Mouse (Mus musculus): ENCODE results near the gene Dglucy.
A peak's percentile ranks its signal among the peaks of the same experiment; 100 is the strongest.

Dglucy gene

DNA sequence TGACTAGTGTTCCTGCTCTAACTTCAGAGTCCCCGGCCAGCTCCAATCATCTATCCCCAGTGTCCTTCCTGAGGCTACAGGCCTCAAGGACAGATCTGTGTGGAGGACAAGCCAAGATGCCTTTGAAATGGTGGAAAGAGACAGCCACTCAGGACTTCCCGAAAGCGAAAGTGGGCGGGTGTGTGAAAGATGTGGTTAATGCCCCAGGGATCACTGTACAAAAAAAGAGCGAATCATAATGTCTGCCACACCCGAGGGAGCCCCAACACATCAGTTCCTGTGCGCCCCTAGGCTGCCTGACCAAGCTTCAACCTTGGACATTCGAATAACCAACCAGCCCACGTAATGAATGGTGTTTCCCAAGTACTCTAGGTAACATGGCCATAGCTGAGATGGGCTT, 149.4 kb downstream of the Dglucy start:
- no peak for DNase-seq (ENCODE audit: low spot score in 2 of 2)

DNA sequence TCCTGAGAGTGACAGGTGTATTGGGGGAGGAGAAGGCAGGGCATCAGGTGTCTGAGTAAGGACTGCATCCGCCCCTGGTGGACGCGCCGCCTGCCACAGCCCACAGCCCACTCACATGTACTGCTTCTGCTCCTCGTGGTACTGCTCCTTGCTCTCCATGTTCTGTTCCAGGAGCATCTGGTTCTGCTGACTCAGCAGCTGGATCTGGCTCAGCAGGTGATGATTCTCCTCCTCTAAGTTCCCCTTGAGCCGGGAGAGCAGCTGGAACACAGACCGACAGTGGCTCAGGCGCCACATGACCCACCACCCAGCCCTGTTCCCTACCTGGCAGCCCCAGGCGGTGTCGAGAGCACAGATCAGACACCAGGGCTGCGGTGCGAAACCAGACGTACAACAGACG, 152.8 kb downstream of the Dglucy start:
- DNase-seq (ENCODE audit: low spot score in 2 of 2), result no peak

DNA sequence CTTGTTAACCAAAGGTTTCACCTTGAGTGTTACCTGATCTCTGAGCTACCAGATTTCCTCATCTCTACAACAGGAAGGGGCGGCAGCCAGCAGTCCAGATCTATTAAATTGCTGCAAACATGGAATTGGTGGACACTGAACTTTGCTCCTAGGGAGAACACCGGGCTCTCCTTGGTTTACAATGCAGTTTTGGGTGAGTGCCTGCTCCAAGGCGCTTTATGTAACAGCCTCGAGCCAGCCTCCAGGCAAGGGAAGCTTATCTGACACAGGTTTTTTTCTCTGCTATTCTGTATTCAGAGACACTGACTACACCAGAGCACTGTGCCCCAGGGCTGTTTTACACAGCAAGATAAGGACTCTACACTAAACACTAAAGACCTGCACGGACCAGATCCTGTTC, 155.9 kb downstream of the Dglucy start:
- no peak for DNase-seq (ENCODE audit: low spot score in 2 of 2)

DNA sequence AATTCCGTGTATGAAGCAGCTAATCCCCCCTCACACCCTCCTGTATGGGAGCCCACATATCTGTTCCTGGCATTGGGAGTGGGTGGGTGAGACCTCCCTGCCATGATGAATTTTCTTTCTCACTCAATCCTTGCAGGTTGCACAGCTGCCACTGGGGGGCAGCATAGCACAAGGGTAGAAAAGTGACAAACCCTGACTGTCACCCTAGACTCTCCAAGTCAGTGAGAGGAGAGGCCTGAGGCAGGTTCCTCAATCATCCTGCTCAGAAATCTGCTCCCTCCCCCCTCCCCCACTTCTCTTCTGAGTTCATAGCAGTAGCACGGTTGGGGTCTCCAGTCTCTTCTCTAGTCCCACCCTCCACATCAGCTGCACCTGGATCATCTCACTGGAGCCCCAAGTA, 157.3 kb downstream of the Dglucy start:
- peak; percentile 70 to 79 for DNase-seq (ENCODE audit: low spot score in 2 of 2)

DNA sequence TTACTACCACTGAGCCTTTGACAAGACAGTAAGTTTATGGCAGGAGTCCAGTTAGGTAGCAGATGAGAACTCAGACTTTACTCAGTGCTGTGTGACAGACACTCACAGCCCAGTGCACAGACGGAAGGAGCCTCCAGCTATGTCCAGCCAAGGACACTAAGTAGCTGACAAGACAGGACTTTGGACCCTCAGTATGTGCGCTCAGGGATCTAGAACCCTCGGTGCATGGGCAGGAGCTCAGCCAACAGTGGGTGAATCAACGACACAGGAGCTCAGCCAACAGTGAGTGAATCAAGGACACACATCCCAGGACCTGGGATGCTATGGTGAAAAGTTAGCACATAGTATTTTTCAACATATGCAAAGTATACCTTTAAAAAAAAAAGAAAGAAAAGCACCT, 157.9 kb downstream of the Dglucy start:
- DNase-seq (ENCODE audit: low spot score in 2 of 2), result no peak

DNA sequence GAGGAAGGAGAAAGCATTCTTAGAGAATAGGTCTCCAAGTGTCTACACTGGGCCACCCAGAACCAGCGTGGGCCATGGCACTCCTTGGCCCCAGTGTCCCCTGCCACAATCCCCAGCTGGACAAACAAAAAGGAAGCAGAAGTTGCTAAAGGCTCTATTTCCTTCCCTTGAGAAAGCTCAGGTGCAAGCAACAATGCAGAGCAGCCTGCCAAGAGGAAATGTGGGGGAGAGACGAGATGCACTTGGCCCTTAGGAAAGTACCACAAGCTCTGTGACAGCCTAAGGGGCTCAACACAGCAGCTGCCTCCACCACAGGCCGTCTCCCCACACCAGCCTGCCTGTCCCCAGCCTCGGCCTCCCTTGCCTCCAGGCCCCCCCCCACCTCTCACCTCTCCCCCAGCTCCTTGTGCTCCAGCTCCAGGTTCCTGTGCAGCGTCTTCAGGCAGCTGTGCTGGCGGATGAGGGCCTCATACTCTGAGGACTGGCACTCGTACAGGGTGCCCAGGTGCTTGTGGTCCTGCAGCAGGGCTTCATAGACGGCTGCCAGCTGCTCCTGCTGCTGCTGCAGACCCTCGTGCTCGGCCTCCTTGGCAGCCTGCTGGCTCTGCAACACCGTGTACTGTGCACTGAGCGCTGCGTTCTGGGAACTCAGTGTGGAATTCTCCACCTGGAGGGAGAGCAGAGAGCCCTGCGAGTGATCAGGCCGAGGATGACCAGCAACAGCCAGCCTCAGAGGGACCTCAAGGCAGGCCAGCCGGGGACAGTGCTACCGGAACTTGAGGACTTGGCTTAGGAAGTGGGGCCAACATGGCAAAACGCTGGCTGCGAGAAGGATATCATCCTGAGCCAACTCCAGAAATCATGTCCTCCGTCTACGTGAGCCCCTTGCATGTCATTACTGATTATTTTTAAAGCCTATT, 158.8 kb downstream of the Dglucy start:
- no peak for DNase-seq (ENCODE audit: low spot score in 2 of 2)

DNA sequence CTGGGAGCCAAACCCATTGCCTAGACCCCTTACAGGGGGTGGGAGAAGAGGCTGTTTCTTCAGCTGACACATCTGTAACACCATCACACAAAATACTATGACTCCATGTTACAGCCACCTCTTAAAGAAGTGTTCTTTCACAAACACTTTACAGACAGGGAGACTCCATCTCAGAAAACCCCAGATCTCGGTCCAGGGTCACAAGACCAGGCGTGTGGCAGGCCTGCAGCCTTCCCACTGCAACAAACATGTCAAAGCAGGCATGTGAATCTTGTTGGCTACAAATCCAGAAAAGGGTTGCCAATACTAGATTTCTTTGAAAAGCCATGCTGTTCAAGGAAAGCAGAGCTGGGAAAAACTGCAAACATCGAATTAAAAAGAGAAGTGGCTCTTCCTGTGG, 162.5 kb downstream of the Dglucy start:
- no peak for DNase-seq (ENCODE audit: low spot score in 2 of 2)

DNA sequence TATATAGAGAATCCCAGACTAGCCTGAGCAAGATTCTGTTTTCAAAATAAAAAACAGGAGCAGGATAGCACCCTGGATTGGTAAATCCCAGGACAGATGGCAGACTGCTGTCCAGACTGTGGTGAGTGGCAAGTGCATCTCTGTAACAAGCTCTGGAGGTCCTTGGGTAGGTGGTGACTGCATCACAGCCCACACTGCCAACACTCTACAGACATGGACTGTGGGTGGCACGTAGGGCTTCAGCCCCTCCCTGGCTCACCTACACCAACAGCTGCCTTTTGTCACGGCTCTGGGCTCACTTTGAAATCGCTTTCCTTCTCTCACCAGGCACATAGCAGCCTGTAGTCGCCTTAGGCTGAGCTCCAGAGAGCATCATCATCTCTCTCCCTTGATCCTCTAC, 164.3 kb downstream of the Dglucy start:
- DNase-seq (ENCODE audit: low spot score in 2 of 2), result no peak

DNA sequence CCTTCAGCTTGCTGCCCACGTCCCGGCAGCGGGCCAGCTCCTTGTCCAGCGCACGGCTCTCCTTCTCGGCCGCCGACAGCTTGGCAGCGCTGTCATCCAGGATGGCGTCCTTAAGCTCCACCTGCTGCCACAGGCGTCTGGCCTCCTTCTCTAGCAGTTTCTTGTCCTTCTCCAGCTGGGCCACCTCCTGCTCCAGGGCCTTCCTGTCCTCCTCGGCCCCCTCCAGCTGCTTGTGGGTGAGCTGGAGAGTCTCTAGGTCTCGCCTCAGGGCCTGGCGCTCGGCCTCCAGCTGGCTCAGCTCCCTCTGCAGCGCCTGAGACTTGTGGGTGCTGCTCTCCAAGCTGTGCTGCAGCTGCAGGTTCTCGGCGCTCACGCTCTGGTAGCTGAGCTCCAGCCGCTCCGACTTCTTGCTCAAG, 166.1 kb downstream of the Dglucy start:
- DNase-seq (ENCODE audit: low spot score in 2 of 2), result no peak

DNA sequence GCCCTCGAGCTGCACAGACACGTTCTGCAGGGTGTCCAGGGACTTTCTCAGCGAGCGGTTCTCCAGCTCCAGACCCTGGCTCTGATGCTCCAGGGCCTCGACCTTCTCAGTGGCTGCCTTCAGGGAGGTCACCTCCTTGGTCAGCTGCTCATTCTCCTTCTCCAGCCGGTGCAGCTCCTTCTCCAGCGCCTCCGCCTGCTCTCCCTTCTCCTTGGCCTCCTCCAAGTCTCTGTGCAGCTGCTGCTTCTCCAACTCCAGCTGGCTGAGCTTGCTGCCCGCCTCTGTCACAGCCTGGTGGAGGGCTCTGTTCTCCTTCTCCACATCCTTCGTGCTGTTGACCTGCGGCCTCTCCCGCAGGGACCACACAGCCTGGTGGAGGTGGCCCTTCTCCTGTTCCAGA, 166.6 kb downstream of the Dglucy start:
- DNase-seq (ENCODE audit: low spot score in 2 of 2), result no peak

DNA sequence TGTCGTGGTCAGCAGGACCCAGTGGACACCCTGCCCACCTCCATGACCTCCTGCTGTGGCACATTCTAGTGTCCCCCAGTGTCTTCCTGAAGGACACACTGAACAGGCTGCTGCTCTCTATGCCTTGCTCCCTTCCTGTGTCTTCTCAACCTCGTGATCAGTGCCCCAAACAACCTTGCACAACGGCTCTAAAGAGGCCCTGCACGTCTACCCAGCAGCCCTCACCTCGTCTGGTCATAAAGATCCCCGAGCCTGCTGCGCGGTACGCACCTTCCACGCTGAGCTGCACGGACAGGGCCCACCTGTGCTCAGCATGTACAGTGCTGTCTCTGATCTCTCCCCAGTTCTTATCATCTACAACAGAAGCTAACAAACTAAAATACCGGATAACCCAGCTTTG, 167.1 kb downstream of the Dglucy start:
- DNase-seq (ENCODE audit: low spot score in 2 of 2), result no peak

All from frontal cortex, postnatal 14 days (tissue).